Mouse (Mus musculus) liver, postnatal 0 days (tissue): ENCODE data around the gene Ip6k2. TPM values are rescaled to one million over a fixed set of nuclear protein-coding genes. Genes with fewer than 3 reads are reported as not detected.
A peak's percentile ranks its signal among the peaks of the same experiment; 100 is the strongest.

ENCODE experiments used
- ATAC-seq: fragments of 200-750 bp; cut with Nextera tagmentation; 2 replicates; pipeline ENCODE4 v1.8.0; 2017; ENCODE audit warnings: mild to moderate bottlenecking, moderate library complexity
- DNase-seq: peaks from one replicate; pipeline ENCODE4 v3.0.0-alpha.2; 2016
- H3K27ac ChIP-seq: fragments of 300-500 bp; sonication (generic); 2 replicates; pipeline ENCODE4 v1.5.1; 2014; ENCODE audit warnings: antibody characterized with exemption, moderate library complexity, mild to moderate bottlenecking, low read depth
- H3K27me3 ChIP-seq: fragments of 300-500 bp; sonication (generic); 2 replicates; pipeline ENCODE4 v1.6.1; 2014; ENCODE audit warnings: low read length, control low read depth, mixed read lengths; ENCODE audit not compliant: insufficient read depth
- H3K36me3 ChIP-seq: fragments of 300-500 bp; sonication (generic); replicated peaks from 2 replicates; pipeline ENCODE4 v1.6.1; 2014; ENCODE audit warnings: mild to moderate bottlenecking, control low read depth, low read length, moderate library complexity, mixed read lengths; ENCODE audit not compliant: insufficient read depth
- H3K4me1 ChIP-seq: fragments of 300-500 bp; sonication (generic); 2 replicates; pipeline ENCODE4 v1.6.1; 2014; ENCODE audit warnings: antibody characterized with exemption, mild to moderate bottlenecking, control low read depth; ENCODE audit not compliant: insufficient read depth
- H3K4me2 ChIP-seq: fragments of 300-500 bp; sonication (generic); 2 replicates; pipeline ENCODE4 v1.6.1; 2014; ENCODE audit warnings: low read depth, mild to moderate bottlenecking, low read length, moderate library complexity, mixed read lengths
- H3K4me3 ChIP-seq: fragments of 300-500 bp; sonication (generic); 2 replicates; pipeline ENCODE4 v1.5.1; 2014; ENCODE audit warnings: low read depth, low read length
- H3K9ac ChIP-seq: fragments of 300-500 bp; sonication (generic); replicated peaks from 2 replicates; pipeline ENCODE4 v1.6.1; 2014; ENCODE audit warnings: mild to moderate bottlenecking, moderate library complexity
- H3K9me3 ChIP-seq: fragments of 300-500 bp; sonication (generic); 2 replicates; pipeline ENCODE4 v1.6.1; 2016; ENCODE audit warnings: mild to moderate bottlenecking, control low read depth, low read length, mixed read lengths
- CTCF ChIP-seq: sonication (generic); IDR thresholded peaks from 2 replicates; pipeline ENCODE4 v1.5.1; 2016; ENCODE audit warnings: antibody characterized with exemption, low read depth
- EP300 ChIP-seq: IDR thresholded peaks from 2 replicates; pipeline ENCODE4 v1.6.1; 2016; ENCODE audit warnings: antibody characterized with exemption, low read depth, mild to moderate bottlenecking
- WGBS: fragments of 180-500 bp; shearing (Covaris S2); extraction: QIAGEN DNeasy Blood & Tissue Kit; methylation state at CpG from one replicate; pipeline ENCODE4 v1.1.7; 2014; ENCODE audit not compliant: insufficient replicate concordance; 5-methylcytosine and 5-hydroxymethylcytosine counted together
- polyA plus RNA-seq: library from polyadenylated mRNA; unstranded; fragments of >200 nt; fragmentation: Nextera tagmentation; extraction: Ambion mirVana; gene quantifications from 2 replicates; pipeline ENCODE4 v1.2.1, GENCODE M21; 2015

Ip6k2 gene
- polyA plus RNA-seq, 1 experiment from 2014 or later = 18.6 TPM

DNA sequence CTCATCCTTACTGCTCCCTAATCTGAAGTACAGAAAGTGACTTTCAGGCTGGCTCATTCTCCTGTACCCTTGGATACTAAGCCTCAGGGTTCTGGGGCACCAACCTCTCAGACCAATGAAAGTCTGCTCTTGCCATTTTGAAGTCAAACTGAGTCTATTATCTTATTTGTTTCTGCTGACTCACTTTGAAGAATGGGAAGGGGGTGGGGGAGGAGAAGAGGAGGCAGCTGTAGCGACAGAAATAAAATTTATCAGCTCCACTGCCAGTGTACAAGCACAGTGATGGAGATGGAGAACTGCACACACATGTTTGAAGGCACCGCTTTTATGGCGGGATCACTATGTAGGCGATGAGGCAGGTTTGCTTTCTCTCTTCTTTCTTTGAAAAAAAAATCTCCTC lies 6.3 kb upstream of the Ip6k2 start:
- 71% methylated on average over 4 of the region's 4 CpGs for WGBS
- no peak for DNase-seq
- H3K9ac ChIP-seq = no peak overlapping the region
- peaks cover 3% of the 10 kb centered on the region; the same call in 1 of the 2 replicates for H3K4me1 ChIP-seq
- no peaks in the 10 kb centered on the region for H3K36me3 ChIP-seq
- no peak overlapping the region for H3K4me2 ChIP-seq
- TF ChIP-seq CTCF (no peak), EP300 (no peak)
- no peaks in the 10 kb centered on the region for H3K9me3 ChIP-seq
- no peaks in the 10 kb centered on the region for H3K27me3 ChIP-seq
- no peak overlapping the region for H3K4me3 ChIP-seq
- no peak for ATAC-seq
- no peak overlapping the region for H3K27ac ChIP-seq

DNA sequence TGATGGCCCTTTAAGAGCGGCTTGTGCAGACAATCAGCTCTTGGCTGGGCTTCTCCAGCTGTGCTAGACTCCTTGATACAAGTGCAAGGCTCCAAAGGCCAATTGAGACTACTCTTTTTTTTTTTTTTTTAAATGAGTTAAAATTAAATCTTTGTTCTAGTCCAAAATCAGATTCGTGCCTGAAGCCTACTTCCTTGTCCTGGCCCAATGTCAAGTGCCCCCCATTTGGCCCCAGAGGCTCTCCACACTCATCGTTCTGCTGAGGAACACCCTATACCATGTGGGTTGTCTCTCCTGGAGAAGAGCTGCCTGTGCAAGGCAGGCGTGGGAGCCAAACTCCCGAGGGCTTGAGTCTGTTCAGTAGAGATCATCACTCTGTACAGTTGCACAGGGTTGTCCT lies 2.6 kb upstream of the Ip6k2 start:
- TF ChIP-seq EP300 (no peak), CTCF (no peak)
- Histone ChIP-seq H3K27me3 (no peaks in the 10 kb centered on the region), H3K9me3 (no peaks in the 10 kb centered on the region), H3K9ac (no peak overlapping the region), H3K27ac (no peak overlapping the region), H3K4me3 (no peak overlapping the region), H3K36me3 (no peaks in the 10 kb centered on the region), H3K4me1 (peaks cover 18% of the 10 kb centered on the region), H3K4me2 (no peak overlapping the region)
- 61% methylated on average over 5 of the region's 5 CpGs for WGBS
- ATAC-seq (no peak), DNase-seq (no peak)

DNA sequence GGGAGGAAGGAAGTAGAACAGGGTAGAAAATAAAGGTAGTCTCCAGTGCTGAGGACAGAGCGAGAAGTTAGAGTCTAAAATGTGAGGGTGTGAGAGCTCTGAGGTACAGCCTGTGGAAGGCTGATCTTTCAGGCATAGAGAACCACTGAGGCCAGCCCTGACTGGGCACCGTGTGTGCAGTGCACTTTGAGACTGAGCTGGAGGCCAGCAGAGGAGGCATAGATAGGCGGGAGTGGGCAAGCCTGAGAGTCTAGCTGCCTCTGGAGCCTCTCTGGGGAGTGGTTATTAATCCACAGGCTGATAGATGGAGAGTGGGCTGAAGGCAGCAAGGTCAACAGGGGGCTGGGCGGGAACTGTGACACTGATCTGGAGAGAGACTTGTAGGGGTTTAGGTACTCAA lies 1.7 kb upstream of the Ip6k2 start:
- H3K9me3 ChIP-seq = no peaks in the 10 kb centered on the region
- WGBS = 64% methylated on average over 4 of the region's 4 CpGs
- H3K4me2 ChIP-seq = no peak overlapping the region
- no peaks in the 10 kb centered on the region; the same call in 1 of the 2 replicates for H3K36me3 ChIP-seq
- peaks cover 25% of the 10 kb centered on the region for H3K4me1 ChIP-seq
- no peak overlapping the region for H3K4me3 ChIP-seq
- H3K27ac ChIP-seq = no peak overlapping the region
- DNase-seq (no peak), ATAC-seq (no peak)
- no peak overlapping the region for H3K9ac ChIP-seq
- H3K27me3 ChIP-seq = no peaks in the 10 kb centered on the region
- TF ChIP-seq EP300 (no peak), CTCF (no peak)

DNA sequence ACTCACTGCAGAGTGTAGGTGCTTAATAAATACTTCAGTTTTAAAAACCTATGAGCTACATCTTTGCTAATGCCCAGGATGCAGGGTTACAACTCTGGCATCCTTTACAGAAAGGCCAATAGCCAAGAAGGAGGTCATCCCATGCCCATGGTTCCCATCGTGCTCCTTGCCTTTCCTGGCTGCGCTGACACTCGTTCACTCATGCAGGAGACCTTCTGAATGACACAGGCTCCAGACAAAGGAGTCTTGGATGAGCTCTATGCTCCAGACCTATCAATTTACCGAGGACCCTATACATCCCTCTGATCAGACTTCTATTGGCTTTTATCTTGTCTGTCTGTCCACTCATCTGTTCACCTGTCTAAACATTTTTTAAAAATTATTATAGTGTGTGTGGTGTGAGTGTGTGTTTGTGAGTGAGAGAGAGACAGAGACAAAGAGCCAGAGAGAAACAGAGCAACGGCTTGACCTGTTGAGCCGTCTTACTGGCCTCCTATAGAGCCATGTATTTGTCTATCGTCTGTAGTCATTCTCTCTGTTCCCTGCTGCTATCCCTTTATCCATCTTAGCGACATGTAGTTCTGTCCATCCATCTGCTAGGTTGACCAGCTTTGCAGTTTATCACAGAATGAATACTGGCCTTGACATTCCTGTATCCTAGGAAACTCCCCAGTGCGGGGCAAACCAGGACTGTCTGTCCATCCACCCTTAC lies 604 bp upstream of the Ip6k2 start:
- Histone ChIP-seq H3K27me3 (no peaks in the 10 kb centered on the region), H3K27ac (peak overlapping the region; percentile 49; the same call in 1 of the 2 replicates), H3K36me3 (no peaks in the 10 kb centered on the region; the same call in 1 of the 2 replicates), H3K4me2 (peak overlapping the region; percentile 73), H3K4me3 (peak overlapping the region; percentile 86), H3K9ac (no peak overlapping the region), H3K9me3 (no peaks in the 10 kb centered on the region), H3K4me1 (peaks cover 35% of the 10 kb centered on the region)
- 34% methylated on average over 9 of the region's 9 CpGs for WGBS
- DNase-seq (no peak), ATAC-seq (no peak)
- TF ChIP-seq CTCF = no peak
- TF ChIP-seq EP300 = no peak

DNA sequence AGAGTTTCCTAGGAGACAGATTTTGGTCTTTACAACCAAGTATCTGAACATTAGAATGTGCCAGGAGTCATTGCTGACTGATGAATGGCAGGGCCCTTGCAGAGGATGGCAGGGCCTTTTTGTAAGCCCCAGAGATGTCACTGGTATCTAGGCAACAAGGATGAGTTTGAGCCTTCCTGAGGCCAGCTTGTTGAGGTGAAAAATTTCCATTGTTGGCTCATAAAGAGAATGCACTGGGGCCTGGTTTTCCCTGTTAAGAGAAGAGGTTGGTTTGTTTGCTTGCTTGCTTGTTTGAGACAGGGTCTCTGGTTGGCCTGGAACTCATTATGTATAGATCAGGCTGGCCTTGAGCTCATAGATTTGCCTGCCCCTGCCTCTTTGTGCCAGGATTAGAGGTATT lies 1.8 kb downstream of the Ip6k2 start:
- Histone ChIP-seq H3K36me3 (peaks cover 6% of the 10 kb centered on the region; the same call in 1 of the 2 replicates), H3K27me3 (no peaks in the 10 kb centered on the region), H3K27ac (peak overlapping the region; percentile 19; the same call in 1 of the 2 replicates), H3K4me2 (peak overlapping the region; percentile 73), H3K9me3 (no peaks in the 10 kb centered on the region), H3K4me3 (peak overlapping the region; percentile 86), H3K4me1 (peaks cover 50% of the 10 kb centered on the region), H3K9ac (no peak overlapping the region; the same call in 1 of the 2 replicates)
- no peak for TF ChIP-seq CTCF
- no peak for TF ChIP-seq EP300
- no peak for DNase-seq
- ATAC-seq = no peak

DNA sequence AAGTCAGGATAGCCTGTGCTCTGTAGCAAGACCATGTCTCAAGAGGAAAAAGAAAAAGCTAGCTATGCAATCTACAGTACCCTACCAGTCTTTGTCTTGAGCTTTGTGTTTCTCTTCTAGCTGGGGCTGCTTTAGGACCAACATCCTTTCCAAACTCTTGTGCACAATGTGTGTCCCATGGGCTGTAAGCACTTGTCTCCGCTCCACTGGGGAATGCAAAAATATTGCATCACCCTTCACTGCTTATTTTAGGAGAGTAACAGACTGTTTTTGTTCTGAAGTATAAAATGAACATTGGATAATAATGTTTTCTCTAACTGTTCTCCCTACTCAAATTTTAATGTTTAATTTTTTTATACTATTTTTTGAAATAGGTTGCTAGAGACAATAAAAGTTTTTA lies 2.9 kb downstream of the Ip6k2 start:
- Histone ChIP-seq H3K9me3 (no peaks in the 10 kb centered on the region), H3K4me2 (peak overlapping the region; percentile 73), H3K27ac (peak overlapping the region; percentile 17; the same call in 1 of the 2 replicates), H3K36me3 (peaks cover 6% of the 10 kb centered on the region; the same call in 1 of the 2 replicates), H3K27me3 (no peaks in the 10 kb centered on the region), H3K4me3 (no peak overlapping the region), H3K9ac (0 out of 2 replicates have a peak overlapping the region, but pooled peaks have one; percentile 5), H3K4me1 (peaks cover 57% of the 10 kb centered on the region)
- ATAC-seq (no peak), DNase-seq (no peak)
- 68% methylated on average over 1 of the region's 1 CpGs for WGBS
- TF ChIP-seq EP300 (no peak), CTCF (no peak)
